Mouse (Mus musculus) heart, embryonic 11.5 days (tissue): ENCODE measurements around the gene Urm1. TPM values are rescaled to one million over a fixed set of nuclear protein-coding genes. Genes with fewer than 3 reads are reported as not detected.

ENCODE experiments used
- ATAC-seq: fragments of 200-750 bp; cut with Nextera tagmentation; replicated peaks from 2 replicates; pipeline ENCODE4 v1.8.0; 2017; ENCODE audit warnings: moderate library complexity; ENCODE audit not compliant: insufficient number of reproducible peaks, low FRiP score, low TSS enrichment
- H3K27ac ChIP-seq: fragments of 300-500 bp; sonication (generic); 2 replicates; pipeline ENCODE4 v1.5.1; 2014; ENCODE audit warnings: mild to moderate bottlenecking, low read depth, low read length
- H3K27me3 ChIP-seq: fragments of 300-500 bp; sonication (generic); 2 replicates; pipeline ENCODE4 v1.6.1; 2014; ENCODE audit warnings: mild to moderate bottlenecking, low read length, mixed read lengths; ENCODE audit not compliant: control insufficient read depth, insufficient read depth
- H3K36me3 ChIP-seq: fragments of 300-500 bp; sonication (generic); 2 replicates; pipeline ENCODE4 v1.6.1; 2014; ENCODE audit warnings: mild to moderate bottlenecking, low read length, moderate library complexity, mixed read lengths; ENCODE audit not compliant: control insufficient read depth, insufficient read depth
- H3K4me1 ChIP-seq: fragments of 300-500 bp; sonication (generic); 2 replicates; pipeline ENCODE4 v1.6.1; 2014; ENCODE audit warnings: low read length; ENCODE audit not compliant: control insufficient read depth, insufficient read depth
- H3K4me2 ChIP-seq: fragments of 300-500 bp; sonication (generic); 2 replicates; pipeline ENCODE4 v1.6.1; 2014; ENCODE audit warnings: mild to moderate bottlenecking, moderate library complexity
- H3K4me3 ChIP-seq: fragments of 300-500 bp; sonication (generic); 2 replicates; pipeline ENCODE4 v1.5.1; 2014; ENCODE audit warnings: low read depth, low read length
- H3K9ac ChIP-seq: fragments of 300-500 bp; sonication (generic); 2 replicates; pipeline ENCODE4 v1.6.1; 2014; ENCODE audit warnings: mild to moderate bottlenecking, low read depth, low read length, moderate library complexity
- H3K9me3 ChIP-seq: fragments of 300-500 bp; sonication (generic); replicated peaks from 2 replicates; pipeline ENCODE4 v1.6.1; 2016; ENCODE audit warnings: low read length; ENCODE audit not compliant: control insufficient read depth
- whole genome bisulfite sequencing: fragments of 180-500 bp; shearing (Covaris S2); extraction: QIAGEN DNeasy Blood & Tissue Kit; methylation state at CpG from one replicate; pipeline ENCODE4 v1.1.7; 2014; ENCODE audit not compliant: insufficient replicate concordance; 5-methylcytosine and 5-hydroxymethylcytosine counted together
- polyA plus RNA-seq: library from polyadenylated mRNA; unstranded; fragments of >200 nt; fragmentation: Nextera tagmentation; extraction: Ambion mirVana; gene quantifications from 2 replicates; pipeline ENCODE4 v1.2.1, GENCODE M21; 2014

The Urm1 gene
- polyA plus RNA-seq, 1 experiment from 2014 or later: 18.1 TPM

DNA sequence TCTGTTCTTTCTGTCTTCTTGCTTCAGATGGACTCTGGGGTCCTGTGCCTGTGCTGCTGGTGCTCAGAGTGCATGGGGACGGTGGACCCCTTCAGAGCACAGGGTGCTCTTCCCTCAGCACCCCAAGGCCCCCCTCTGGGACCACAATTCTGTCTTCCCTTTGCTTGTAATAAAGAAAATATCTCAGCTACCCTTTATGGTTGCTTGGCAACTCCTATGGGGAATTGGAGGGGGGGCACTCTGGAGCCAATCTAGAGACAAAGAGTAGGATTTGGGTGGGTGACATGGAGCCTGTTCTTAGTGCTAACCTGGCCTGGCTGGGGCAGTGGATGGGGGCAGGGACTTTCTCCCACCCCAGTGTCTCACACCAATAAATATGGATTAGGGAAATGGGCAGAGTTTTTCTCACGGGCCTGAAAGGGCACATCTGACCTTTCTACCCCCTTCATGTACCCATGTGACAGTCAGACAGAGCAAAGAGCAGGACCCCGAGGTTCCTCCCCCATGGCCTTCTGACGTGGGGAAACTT lies 33.1 kb downstream of the Urm1 start:
- no peak overlapping the region for H3K4me2 ChIP-seq
- no peaks in the 10 kb centered on the region for H3K36me3 ChIP-seq
- no peaks in the 10 kb centered on the region for H3K4me1 ChIP-seq
- no peaks in the 10 kb centered on the region for H3K9me3 ChIP-seq
- H3K27ac ChIP-seq: no peak overlapping the region
- H3K9ac ChIP-seq: no peak overlapping the region
- H3K4me3 ChIP-seq: no peak overlapping the region
- no peak for ATAC-seq
- WGBS: 56% methylated on average over 4 of the region's 4 CpGs
- H3K27me3 ChIP-seq: peaks cover 8% of the 10 kb centered on the region; the same call in 1 of the 2 replicates

DNA sequence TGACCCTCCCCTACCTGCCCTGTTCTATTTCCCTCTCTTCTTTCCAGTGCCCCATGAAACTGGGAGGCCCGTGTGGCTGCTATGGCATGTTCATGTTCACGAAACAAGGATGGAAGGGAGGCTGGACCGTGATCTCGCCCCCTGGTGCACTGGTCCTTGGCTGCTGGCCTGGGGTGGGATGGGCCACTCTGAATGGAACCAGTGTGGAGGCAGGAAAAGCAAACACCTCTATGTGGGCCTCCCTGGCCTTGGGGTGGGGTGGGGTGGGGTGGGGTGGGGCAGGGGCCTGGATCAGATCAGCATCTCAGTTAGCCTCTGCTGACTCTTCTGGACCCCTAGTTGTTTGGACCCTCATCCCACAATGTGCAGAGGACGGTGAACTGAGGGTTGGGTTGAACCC lies 33.9 kb downstream of the Urm1 start:
- Histone ChIP-seq H3K27me3 (peaks cover 9% of the 10 kb centered on the region; the same call in 1 of the 2 replicates), H3K4me2 (no peak overlapping the region)
- WGBS: 70% methylated on average over 5 of the region's 5 CpGs

DNA sequence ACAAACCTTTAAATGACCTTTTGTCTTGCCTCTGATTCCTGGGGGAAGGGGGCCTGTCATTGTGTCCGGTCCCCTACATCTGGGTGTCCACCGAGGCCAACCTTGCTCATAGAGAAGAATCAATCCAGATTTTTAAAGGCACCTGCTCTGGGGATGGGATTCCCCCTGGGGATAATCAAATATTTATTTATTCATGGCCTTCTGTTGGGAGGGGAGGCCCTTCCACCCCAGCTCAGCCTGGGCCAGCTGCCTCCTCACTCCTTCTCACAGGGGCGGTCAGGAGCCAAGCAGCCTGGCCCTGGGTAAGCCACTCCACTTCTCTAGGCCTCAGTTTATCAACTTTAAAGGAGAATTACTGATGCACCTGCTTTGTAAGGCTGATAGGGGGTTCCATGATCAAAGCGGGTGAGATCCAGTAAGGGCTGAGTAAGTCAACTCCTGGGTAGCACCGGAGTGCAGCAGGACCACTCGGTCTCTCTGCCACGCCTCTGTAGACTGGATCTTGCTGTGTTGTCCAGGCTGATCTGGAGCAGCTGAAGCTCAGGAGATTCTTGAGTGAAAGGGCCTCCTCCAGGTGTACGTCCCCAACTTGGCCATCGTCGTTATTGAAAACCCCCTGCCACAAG lies 35.8 kb downstream of the Urm1 start:
- Histone ChIP-seq H3K27me3 (peaks cover 6% of the 10 kb centered on the region; the same call in 1 of the 2 replicates), H3K36me3 (no peaks in the 10 kb centered on the region), H3K4me2 (no peak overlapping the region), H3K9me3 (no peaks in the 10 kb centered on the region), H3K9ac (no peak overlapping the region), H3K4me3 (no peak overlapping the region), H3K27ac (no peak overlapping the region), H3K4me1 (no peaks in the 10 kb centered on the region)
- WGBS: 76% methylated on average over 10 of the region's 10 CpGs
- ATAC-seq: no peak

More for the DNA sequence above, 33.9 kb downstream of the Urm1 start:
- Histone ChIP-seq H3K4me1 (no peaks in the 10 kb centered on the region), H3K9me3 (no peaks in the 10 kb centered on the region), H3K36me3 (no peaks in the 10 kb centered on the region), H3K27ac (no peak overlapping the region), H3K4me3 (no peak overlapping the region), H3K9ac (no peak overlapping the region)
- ATAC-seq: no peak

DNA sequence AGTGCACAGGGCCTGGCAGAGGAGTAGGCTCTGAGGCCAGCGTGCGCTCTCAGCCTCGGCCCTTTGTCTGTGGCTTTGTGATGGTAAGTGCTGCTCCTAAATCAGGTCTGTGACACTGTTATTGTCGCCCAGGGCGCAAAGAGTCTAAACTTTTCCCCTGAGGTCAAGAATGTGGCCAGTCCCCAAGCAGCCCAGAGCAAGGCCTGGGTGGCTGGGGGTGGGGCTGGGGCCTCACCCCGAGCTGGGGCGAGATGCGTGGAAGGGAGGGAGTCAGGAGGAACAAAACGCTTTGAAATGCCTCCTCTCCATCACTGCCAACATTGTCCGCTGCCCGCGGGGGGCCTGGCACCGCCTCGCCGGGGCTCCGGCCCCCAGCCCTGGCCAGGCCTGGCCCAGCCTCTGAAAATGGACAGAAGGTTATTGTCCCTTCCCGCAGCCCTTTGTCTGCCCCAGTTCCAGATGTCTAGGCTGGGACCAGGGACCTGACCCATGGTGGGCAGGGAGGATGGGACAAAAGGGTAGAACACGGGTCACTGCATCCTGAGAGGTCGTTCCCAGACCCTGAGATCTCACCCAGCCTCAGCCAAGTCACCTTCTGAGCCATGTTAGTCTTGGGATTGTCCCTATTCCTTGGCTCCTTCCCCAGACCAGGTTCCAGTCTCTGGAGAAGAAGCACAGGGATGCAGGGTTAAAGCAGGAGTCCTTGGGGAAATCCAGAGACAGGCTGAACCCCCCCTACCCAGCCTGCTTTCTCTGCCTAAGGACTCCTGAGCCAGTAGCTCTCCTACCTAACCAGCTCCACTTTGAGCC lies 36.8 kb downstream of the Urm1 start:
- H3K4me3 ChIP-seq: no peak overlapping the region
- 29% methylated on average over 19 of the region's 19 CpGs for WGBS
- ATAC-seq: no peak
- H3K9ac ChIP-seq: no peak overlapping the region; the same call in 1 of the 2 replicates
- H3K4me1 ChIP-seq: no peaks in the 10 kb centered on the region
- H3K9me3 ChIP-seq: no peaks in the 10 kb centered on the region
- no peaks in the 10 kb centered on the region for H3K36me3 ChIP-seq
- H3K27me3 ChIP-seq: peaks cover 6% of the 10 kb centered on the region; the same call in 1 of the 2 replicates
- no peak overlapping the region for H3K4me2 ChIP-seq
- no peak overlapping the region for H3K27ac ChIP-seq

DNA sequence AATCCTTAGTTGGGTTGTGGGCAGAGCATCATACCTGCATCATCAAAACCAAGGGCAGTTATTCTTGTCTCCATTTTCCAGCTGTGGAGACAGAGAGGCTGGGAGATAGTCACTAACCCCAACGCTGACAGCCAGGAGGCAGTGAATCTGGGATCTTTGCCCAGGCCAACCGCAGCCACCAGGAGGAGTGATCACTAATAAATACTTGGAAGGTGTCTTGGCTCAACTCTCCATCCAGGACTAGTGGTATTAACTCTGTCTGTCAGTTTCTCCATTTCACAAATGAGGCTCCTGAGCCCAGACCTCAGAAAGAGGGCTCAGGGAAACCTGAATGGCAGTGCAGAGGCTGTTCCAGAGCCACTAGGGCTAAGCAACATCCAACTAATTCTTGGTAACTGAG lies 37.5 kb downstream of the Urm1 start:
- no peak for ATAC-seq
- Histone ChIP-seq H3K4me1 (no peaks in the 10 kb centered on the region), H3K4me2 (no peak overlapping the region), H3K27me3 (peaks cover 6% of the 10 kb centered on the region; the same call in 1 of the 2 replicates), H3K36me3 (no peaks in the 10 kb centered on the region), H3K9me3 (no peaks in the 10 kb centered on the region), H3K4me3 (no peak overlapping the region), H3K27ac (no peak overlapping the region), H3K9ac (no peak overlapping the region)
- 49% methylated on average over 2 of the region's 2 CpGs for WGBS

DNA sequence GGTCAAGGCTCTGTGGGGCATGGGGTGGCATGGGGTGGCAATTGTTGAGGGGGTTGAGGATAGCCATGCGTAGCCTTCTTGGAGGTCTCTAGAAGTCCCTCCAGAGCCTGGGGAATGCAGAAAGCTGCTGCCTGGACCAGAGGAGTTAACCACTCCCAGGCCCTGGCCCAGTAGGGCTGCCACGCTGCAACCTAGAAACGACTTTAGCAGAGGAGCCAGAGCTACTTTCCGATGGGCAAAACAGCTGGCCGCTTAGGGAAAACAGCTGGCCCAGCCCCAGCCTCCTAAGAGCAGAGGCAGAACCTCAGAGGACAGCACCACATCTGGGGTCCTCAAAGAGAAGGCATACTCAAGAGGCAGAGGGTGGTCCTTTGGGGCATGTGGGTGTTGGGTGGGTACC lies 38.1 kb downstream of the Urm1 start:
- Histone ChIP-seq H3K36me3 (no peaks in the 10 kb centered on the region), H3K4me1 (no peaks in the 10 kb centered on the region), H3K9me3 (no peaks in the 10 kb centered on the region), H3K27ac (no peak overlapping the region), H3K27me3 (peaks cover 6% of the 10 kb centered on the region; the same call in 1 of the 2 replicates), H3K9ac (no peak overlapping the region), H3K4me3 (no peak overlapping the region), H3K4me2 (no peak overlapping the region)
- 74% methylated on average over 5 of the region's 5 CpGs for WGBS
- no peak for ATAC-seq

DNA sequence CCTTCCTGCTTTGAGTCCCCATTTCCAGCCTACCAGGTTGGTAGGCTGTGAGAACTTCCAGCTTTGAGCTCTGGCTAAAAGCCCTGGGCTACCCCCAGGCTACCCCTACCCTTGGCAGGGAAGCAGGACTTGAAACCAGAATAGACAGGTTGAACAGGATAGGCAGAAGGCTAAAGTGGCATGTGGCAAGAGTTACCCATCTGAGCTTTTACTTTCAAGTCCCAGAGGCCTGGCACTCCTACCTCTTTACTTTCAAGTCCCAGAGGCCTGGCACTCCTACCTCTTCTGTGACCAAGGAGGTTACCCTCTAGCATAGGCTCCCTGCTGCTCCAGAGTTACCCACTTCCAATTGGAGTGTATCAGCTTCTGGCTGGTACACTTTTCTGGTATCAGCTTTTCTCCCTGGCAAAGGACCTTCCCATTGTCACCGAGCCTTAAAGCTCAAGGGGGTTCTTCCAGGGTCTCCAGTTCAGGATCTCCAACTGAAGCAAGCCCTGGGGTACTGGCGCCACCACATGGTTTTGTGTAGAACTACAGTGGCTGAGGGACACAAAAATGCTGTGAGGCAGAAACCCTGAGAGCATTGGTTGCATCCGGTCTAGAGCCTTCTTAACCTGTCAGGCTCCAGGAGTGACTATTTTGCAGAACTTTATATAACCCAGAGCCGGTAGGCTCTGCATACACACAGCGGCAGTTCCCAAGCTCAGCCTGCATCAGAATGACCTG lies 39.0 kb downstream of the Urm1 start:
- H3K36me3 ChIP-seq: no peaks in the 10 kb centered on the region
- H3K4me2 ChIP-seq: no peak overlapping the region
- ATAC-seq: no peak
- H3K9ac ChIP-seq: no peak overlapping the region
- no peak overlapping the region for H3K27ac ChIP-seq
- no peak overlapping the region for H3K4me3 ChIP-seq
- no peaks in the 10 kb centered on the region for H3K9me3 ChIP-seq
- H3K27me3 ChIP-seq: peaks cover 6% of the 10 kb centered on the region; the same call in 1 of the 2 replicates
- H3K4me1 ChIP-seq: no peaks in the 10 kb centered on the region
- 12% methylated on average over 5 of the region's 5 CpGs for WGBS

DNA sequence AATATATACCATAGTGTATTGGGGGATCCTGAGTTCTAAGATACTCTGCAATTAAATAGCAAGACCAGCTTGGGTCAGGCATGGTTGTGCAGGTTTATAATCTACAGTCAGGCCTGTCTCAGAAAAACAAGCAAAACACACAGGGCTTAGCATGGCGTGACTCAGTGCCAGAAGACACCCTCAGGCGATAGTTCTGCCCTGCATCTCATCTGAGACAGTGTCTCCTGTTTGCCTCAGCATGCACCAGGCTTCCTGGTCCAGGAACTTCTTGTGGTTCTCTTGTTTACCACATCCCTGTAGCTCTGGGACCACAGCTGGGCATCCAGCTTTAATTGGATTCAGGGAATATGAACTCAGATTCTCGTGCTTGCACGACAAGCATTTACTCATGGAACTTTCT lies 45.2 kb downstream of the Urm1 start:
- H3K9ac ChIP-seq: no peak overlapping the region
- H3K4me3 ChIP-seq: no peak overlapping the region
- no peak overlapping the region for H3K27ac ChIP-seq
- no peak overlapping the region for H3K4me2 ChIP-seq
- H3K4me1 ChIP-seq: peaks cover 7% of the 10 kb centered on the region; the same call in 1 of the 2 replicates
- no peak for ATAC-seq
- no peaks in the 10 kb centered on the region for H3K9me3 ChIP-seq
- H3K36me3 ChIP-seq: no peaks in the 10 kb centered on the region
- H3K27me3 ChIP-seq: no peaks in the 10 kb centered on the region
- WGBS: 69% methylated on average over 4 of the region's 4 CpGs
